Mouse (Mus musculus) testis, adult 2 months (tissue): ENCODE measurements at regions not wholly inside any gene's neighbourhood (a gene's known extent, or its start where the extent isn't known, plus 50 kb on each side); places are given as distances from the start of the nearest gene placed in this dataset.

Experiments
- H3K27ac ChIP-seq: fragments of 200-500 bp; 2 replicates; pipeline ENCODE4 v1.5.1; 2012; ENCODE audit warnings: low read depth, low read length; ENCODE audit not compliant: control insufficient read depth, insufficient read depth
- H3K27me3 ChIP-seq: fragments of 200-500 bp; 2 replicates; pipeline ENCODE4 v1.6.1; 2012; ENCODE audit warnings: mild to moderate bottlenecking, low read length, moderate library complexity; ENCODE audit not compliant: control insufficient read depth, insufficient read depth
- H3K36me3 ChIP-seq: fragments of 200-500 bp; 2 replicates; pipeline ENCODE4 v1.6.1; 2012; ENCODE audit warnings: mild to moderate bottlenecking, low read length; ENCODE audit not compliant: control insufficient read depth, insufficient read depth
- H3K4me1 ChIP-seq: fragments of 200-500 bp; 2 replicates; pipeline ENCODE4 v1.6.1; 2012; ENCODE audit warnings: low read length; ENCODE audit not compliant: control insufficient read depth, insufficient read depth
- H3K4me3 ChIP-seq: fragments of 200-500 bp; 2 replicates; pipeline ENCODE4 v1.5.1; 2012; ENCODE audit warnings: low read depth, mild to moderate bottlenecking, low read length, moderate library complexity, mixed read lengths; ENCODE audit not compliant: control insufficient read depth
- CTCF ChIP-seq: fragments of 200-500 bp; IDR thresholded peaks from 2 replicates; pipeline ENCODE4 v1.5.1; 2012; ENCODE audit warnings: low read depth, mild to moderate bottlenecking, inconsistent platforms, low read length, moderate library complexity; ENCODE audit not compliant: control insufficient read depth, insufficient read depth, insufficient replicate concordance
- POLR2A ChIP-seq: fragments of 200-500 bp; IDR thresholded peaks from 2 replicates; pipeline ENCODE4 v1.6.1; 2012; ENCODE audit warnings: low read depth, mild to moderate bottlenecking, inconsistent platforms, low read length, moderate library complexity; ENCODE audit not compliant: control insufficient read depth

GRCm38 (mm10) chr6:94842856-94843255, 142.9 kb upstream of the Lrig1 start:
- Histone ChIP-seq H3K4me1 (no peaks in the 10 kb centered on the region), H3K4me3 (no peak overlapping the region), H3K27ac (no peak overlapping the region), H3K36me3 (no peaks in the 10 kb centered on the region), H3K27me3 (no peaks in the 10 kb centered on the region)
- TF ChIP-seq POLR2A: no peak
- no peak for TF ChIP-seq CTCF

GRCm38 (mm10) chr6:94841881-94842280, 141.9 kb upstream of the Lrig1 start:
- Histone ChIP-seq H3K27ac (no peak overlapping the region), H3K4me1 (no peaks in the 10 kb centered on the region), H3K36me3 (no peaks in the 10 kb centered on the region), H3K4me3 (no peak overlapping the region), H3K27me3 (no peaks in the 10 kb centered on the region)
- TF ChIP-seq CTCF: no peak
- no peak for TF ChIP-seq POLR2A

DNA sequence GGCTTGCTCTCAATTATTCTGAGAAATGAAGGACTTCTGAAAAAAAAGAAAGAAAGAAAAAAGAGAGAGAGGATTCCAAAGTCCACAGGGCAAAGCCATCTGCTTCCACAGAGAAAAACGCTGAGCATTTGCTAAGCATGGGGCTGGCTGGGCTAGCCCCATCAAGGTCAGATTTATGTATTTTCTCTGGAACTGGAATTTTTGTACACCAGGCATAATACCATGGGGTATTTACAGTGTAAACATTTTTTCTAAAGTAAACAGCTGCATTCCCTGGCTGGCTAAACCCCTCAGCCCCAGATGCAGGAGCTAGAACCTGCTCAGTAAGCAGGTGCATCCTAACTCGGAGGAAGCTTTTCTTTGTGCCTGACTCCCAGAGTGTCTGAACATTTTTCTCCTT, 135.8 kb upstream of the Lrig1 start:
- H3K27ac ChIP-seq: no peak overlapping the region
- no peak for TF ChIP-seq CTCF
- TF ChIP-seq POLR2A: no peak
- no peaks in the 10 kb centered on the region for H3K36me3 ChIP-seq
- H3K4me3 ChIP-seq: no peak overlapping the region
- no peaks in the 10 kb centered on the region for H3K4me1 ChIP-seq
- no peaks in the 10 kb centered on the region for H3K27me3 ChIP-seq

- Histone ChIP-seq H3K36me3 (no peaks in the 10 kb centered on the region), H3K27me3 (no peaks in the 10 kb centered on the region), H3K4me1 (no peaks in the 10 kb centered on the region), H3K4me3 (no peak overlapping the region), H3K27ac (no peak overlapping the region)
- TF ChIP-seq CTCF: no peak
- TF ChIP-seq POLR2A: no peak
Observed at GRCm38 (mm10) chr6:94834551-94834950, 134.6 kb upstream of the Lrig1 start.

DNA sequence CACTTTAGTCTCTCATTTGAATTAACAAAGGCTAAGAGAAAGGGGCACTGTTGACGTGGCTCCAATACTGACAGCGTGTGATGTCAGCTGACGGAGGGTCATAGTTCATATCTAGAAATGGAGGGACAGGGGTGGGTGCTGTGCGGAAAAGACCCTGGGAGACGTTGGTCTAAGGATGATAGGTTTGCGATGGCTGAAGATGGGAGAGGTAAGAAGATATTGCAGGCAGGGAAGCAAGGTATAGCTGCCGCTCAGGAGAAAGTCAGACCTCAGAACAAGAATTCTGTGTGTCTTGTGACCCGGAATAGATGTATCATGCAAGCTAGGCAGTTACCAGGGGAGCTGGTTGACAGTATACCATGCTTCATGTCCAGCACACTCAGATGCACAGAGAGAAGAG, 130.8 kb upstream of the Lrig1 start:
- no peaks in the 10 kb centered on the region for H3K36me3 ChIP-seq
- H3K4me3 ChIP-seq: no peak overlapping the region
- TF ChIP-seq CTCF: no peak
- TF ChIP-seq POLR2A: no peak
- H3K27ac ChIP-seq: no peak overlapping the region
- H3K27me3 ChIP-seq: no peaks in the 10 kb centered on the region
- H3K4me1 ChIP-seq: no peaks in the 10 kb centered on the region

GRCm38 (mm10) chr6:94829246-94829645, 129.3 kb upstream of the Lrig1 start:
- Histone ChIP-seq H3K4me1 (no peaks in the 10 kb centered on the region), H3K36me3 (no peaks in the 10 kb centered on the region), H3K27me3 (no peaks in the 10 kb centered on the region), H3K4me3 (no peak overlapping the region), H3K27ac (no peak overlapping the region)
- TF ChIP-seq CTCF (no peak), POLR2A (no peak)

GRCm38 (mm10) chr6:94826656-94827055, 126.7 kb upstream of the Lrig1 start:
- no peaks in the 10 kb centered on the region for H3K4me1 ChIP-seq
- H3K36me3 ChIP-seq: no peaks in the 10 kb centered on the region
- H3K27ac ChIP-seq: no peak overlapping the region
- TF ChIP-seq POLR2A (no peak), CTCF (no peak)
- no peaks in the 10 kb centered on the region for H3K27me3 ChIP-seq
- H3K4me3 ChIP-seq: no peak overlapping the region

- Histone ChIP-seq H3K4me3 (no peak overlapping the region), H3K27me3 (no peaks in the 10 kb centered on the region), H3K4me1 (no peaks in the 10 kb centered on the region), H3K36me3 (no peaks in the 10 kb centered on the region), H3K27ac (no peak overlapping the region)
- TF ChIP-seq CTCF: no peak
- no peak for TF ChIP-seq POLR2A
Observed at GRCm38 (mm10) chr6:94818220-94818619, 118.3 kb upstream of the Lrig1 start.
